Mouse (Mus musculus) midbrain, embryonic 13.5 days (tissue): Measurements from ENCODE around the gene Tmco4. TPM values are rescaled to one million over a fixed set of nuclear protein-coding genes. Genes with fewer than 3 reads are reported as not detected.
A peak's percentile ranks its signal among the peaks of the same experiment; 100 is the strongest.

Experiments used
- ATAC-seq: fragments of 200-750 bp; cut with Nextera tagmentation; 2 replicates; pipeline ENCODE4 v1.8.0; 2017; ENCODE audit warnings: mild to moderate bottlenecking, moderate TSS enrichment, moderate library complexity
- H3K27ac ChIP-seq: fragments of 300-500 bp; sonication (generic); 2 replicates; pipeline ENCODE4 v1.5.1; 2015; ENCODE audit warnings: inconsistent platforms, mild to moderate bottlenecking, moderate library complexity
- H3K27me3 ChIP-seq: fragments of 300-500 bp; sonication (generic); 2 replicates; pipeline ENCODE4 v1.6.1; 2015; ENCODE audit warnings: mild to moderate bottlenecking, inconsistent platforms
- H3K36me3 ChIP-seq: fragments of 300-500 bp; sonication (generic); 2 replicates; pipeline ENCODE4 v1.6.1; 2015; ENCODE audit warnings: mild to moderate bottlenecking, inconsistent platforms
- H3K4me1 ChIP-seq: fragments of 300-500 bp; sonication (generic); replicated peaks from 2 replicates; pipeline ENCODE4 v1.6.1; 2015; ENCODE audit warnings: inconsistent platforms
- H3K4me2 ChIP-seq: fragments of 300-500 bp; sonication (generic); replicated peaks from 2 replicates; pipeline ENCODE4 v1.6.1; 2015; ENCODE audit warnings: moderate library complexity, mild to moderate bottlenecking, inconsistent platforms
- H3K4me3 ChIP-seq: fragments of 300-500 bp; sonication (generic); replicated peaks from 2 replicates; pipeline ENCODE4 v1.5.1; 2015; ENCODE audit warnings: mild to moderate bottlenecking, inconsistent platforms
- H3K9ac ChIP-seq: fragments of 300-500 bp; sonication (generic); replicated peaks from 2 replicates; pipeline ENCODE4 v1.6.1; 2015; ENCODE audit warnings: mild to moderate bottlenecking, inconsistent platforms
- H3K9me3 ChIP-seq: fragments of 300-500 bp; sonication (generic); 2 replicates; pipeline ENCODE4 v1.6.1; 2016; ENCODE audit warnings: mild to moderate bottlenecking, inconsistent platforms
- WGBS: fragments of 180-500 bp; shearing (Covaris S2); methylation state at CpG from one replicate; pipeline ENCODE4 v1.1.7; 2015; 5-methylcytosine and 5-hydroxymethylcytosine counted together
- polyA plus RNA-seq: library from polyadenylated mRNA; unstranded; fragments of >200 nt; fragmentation: Nextera tagmentation; extraction: Ambion mirVana; gene quantifications from 2 replicates; pipeline ENCODE4 v1.2.1, GENCODE M21; 2015

Tmco4 gene
- polyA plus RNA-seq, 1 experiment from 2014 or later = 0.36 TPM

DNA sequence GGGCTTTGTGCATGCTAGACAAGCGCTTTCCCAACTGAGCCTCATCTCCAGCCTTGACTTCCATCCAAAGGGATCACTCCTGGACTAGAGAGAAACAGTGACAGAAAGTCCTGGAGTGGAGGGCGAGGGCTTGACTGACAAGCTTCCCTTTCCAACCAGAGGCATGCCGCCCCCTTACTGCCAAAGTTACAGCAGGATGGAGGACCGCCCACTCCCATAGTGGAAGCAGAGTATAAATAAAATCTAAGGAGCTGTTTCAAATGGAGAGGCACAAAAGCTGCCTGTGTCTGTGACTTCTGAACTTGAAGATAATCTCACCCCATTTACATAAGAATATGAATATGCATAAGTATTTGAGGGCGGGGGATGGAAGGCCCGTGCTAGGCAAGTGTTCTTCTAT is 75.8 kb downstream of the Tmco4 start:
- Histone ChIP-seq H3K27me3 (no peaks in the 10 kb centered on the region), H3K9ac (no peak overlapping the region), H3K9me3 (peaks cover 5% of the 10 kb centered on the region; the same call in 1 of the 2 replicates), H3K4me1 (peaks cover 4% of the 10 kb centered on the region), H3K36me3 (no peaks in the 10 kb centered on the region), H3K4me2 (no peak overlapping the region), H3K4me3 (no peak overlapping the region), H3K27ac (no peak overlapping the region)
- WGBS = 75% methylated on average over 6 of the region's 6 CpGs
- no peak for ATAC-seq

GRCm38 (mm10) chr4:139052796-139053195 is 80.1 kb downstream of the Tmco4 start:
- no peak for ATAC-seq
- H3K9me3 ChIP-seq = no peaks in the 10 kb centered on the region
- H3K36me3 ChIP-seq = no peaks in the 10 kb centered on the region
- no peak overlapping the region for H3K4me2 ChIP-seq
- H3K4me3 ChIP-seq = no peak overlapping the region
- no peak overlapping the region for H3K9ac ChIP-seq
- WGBS = 87% methylated on average over 7 of the region's 7 CpGs
- H3K27me3 ChIP-seq = peaks cover 4% of the 10 kb centered on the region; the same call in 1 of the 2 replicates
- peaks cover 8% of the 10 kb centered on the region for H3K4me1 ChIP-seq
- H3K27ac ChIP-seq = no peak overlapping the region

GRCm38 (mm10) chr4:139053391-139053790 is 80.7 kb downstream of the Tmco4 start:
- Histone ChIP-seq H3K9me3 (no peaks in the 10 kb centered on the region), H3K27me3 (peaks cover 10% of the 10 kb centered on the region; the same call in 1 of the 2 replicates), H3K4me3 (no peak overlapping the region), H3K4me1 (peaks cover 8% of the 10 kb centered on the region), H3K9ac (no peak overlapping the region), H3K4me2 (no peak overlapping the region), H3K27ac (no peak overlapping the region), H3K36me3 (no peaks in the 10 kb centered on the region)
- ATAC-seq = no peak
- WGBS = 61% methylated on average over 5 of the region's 5 CpGs

GRCm38 (mm10) chr4:139054300-139054923 is 81.7 kb downstream of the Tmco4 start:
- no peak overlapping the region for H3K9ac ChIP-seq
- WGBS = 47% methylated on average over 9 of the region's 9 CpGs

GRCm38 (mm10) chr4:139055336-139055735 is 82.6 kb downstream of the Tmco4 start:
- H3K9ac ChIP-seq = no peak overlapping the region
- H3K36me3 ChIP-seq = no peaks in the 10 kb centered on the region
- H3K4me3 ChIP-seq = no peak overlapping the region
- ATAC-seq = no peak
- 80% methylated on average over 4 of the region's 4 CpGs for whole genome bisulfite sequencing
- no peaks in the 10 kb centered on the region for H3K9me3 ChIP-seq
- peaks cover 19% of the 10 kb centered on the region; the same call in 1 of the 2 replicates for H3K27me3 ChIP-seq
- no peak overlapping the region for H3K4me2 ChIP-seq
- H3K4me1 ChIP-seq = peaks cover 8% of the 10 kb centered on the region
- peak overlapping the region; percentile 19; the same call in 1 of the 2 replicates for H3K27ac ChIP-seq

More at GRCm38 (mm10) chr4:139054300-139054923, 81.7 kb downstream of the Tmco4 start:
- H3K4me1 ChIP-seq = peaks cover 8% of the 10 kb centered on the region
- no peaks in the 10 kb centered on the region for H3K36me3 ChIP-seq
- peak; percentile 76 for ATAC-seq
- no peaks in the 10 kb centered on the region for H3K9me3 ChIP-seq
- no peak overlapping the region; the same call in 1 of the 2 replicates for H3K27ac ChIP-seq
- H3K4me2 ChIP-seq = no peak overlapping the region
- no peak overlapping the region for H3K4me3 ChIP-seq
- H3K27me3 ChIP-seq = peaks cover 12% of the 10 kb centered on the region; the same call in 1 of the 2 replicates

DNA sequence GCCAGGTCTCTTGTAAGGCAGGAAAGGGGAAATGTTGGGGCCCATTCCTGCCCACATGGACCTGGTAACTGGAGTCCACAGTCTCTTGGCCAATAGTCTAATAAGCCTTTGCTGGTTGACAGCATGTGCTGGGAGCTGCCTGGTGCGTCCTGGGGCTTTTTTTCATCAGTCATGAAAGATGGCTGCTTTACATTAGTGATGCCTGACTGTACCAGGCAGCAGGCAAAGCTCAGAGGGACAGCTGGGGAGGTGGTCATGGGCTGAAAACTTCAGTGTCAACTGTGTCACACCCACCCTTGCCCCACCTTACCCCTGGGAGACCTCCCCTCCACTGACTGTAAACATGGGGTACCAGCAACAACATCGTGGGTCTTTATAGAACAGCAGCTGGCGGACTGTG is 83.1 kb downstream of the Tmco4 start:
- H3K9ac ChIP-seq = no peak overlapping the region
- H3K4me2 ChIP-seq = no peak overlapping the region
- WGBS = 74% methylated on average over 3 of the region's 3 CpGs
- H3K27me3 ChIP-seq = peaks cover 19% of the 10 kb centered on the region; the same call in 1 of the 2 replicates
- peak overlapping the region; percentile 19; the same call in 1 of the 2 replicates for H3K27ac ChIP-seq
- peaks cover 8% of the 10 kb centered on the region for H3K4me1 ChIP-seq
- no peaks in the 10 kb centered on the region for H3K9me3 ChIP-seq
- no peak overlapping the region for H3K4me3 ChIP-seq
- H3K36me3 ChIP-seq = no peaks in the 10 kb centered on the region
- ATAC-seq = no peak

DNA sequence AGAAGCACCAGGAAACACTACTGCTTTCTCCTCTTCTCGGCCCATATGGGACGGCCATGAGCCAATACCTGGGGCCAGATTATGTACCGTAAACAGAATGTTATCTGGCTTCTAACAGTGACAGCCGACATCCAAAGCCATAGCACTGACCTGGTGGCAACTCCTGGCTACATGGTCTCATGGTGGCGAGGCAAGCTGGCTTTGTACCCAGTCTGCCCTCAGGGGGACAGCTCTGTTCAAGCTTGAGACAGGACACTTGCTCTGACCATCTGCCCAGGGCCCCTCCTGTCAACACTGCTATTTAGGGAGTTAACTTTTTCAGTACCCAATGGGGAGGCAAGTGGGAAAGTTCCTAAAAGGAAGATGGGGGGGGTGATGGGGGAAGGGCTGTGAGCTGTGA is 84.6 kb downstream of the Tmco4 start:
- WGBS = 69% methylated on average over 5 of the region's 5 CpGs

GRCm38 (mm10) chr4:139058029-139058428 is 85.3 kb downstream of the Tmco4 start:
- H3K4me3 ChIP-seq = no peak overlapping the region
- H3K9me3 ChIP-seq = no peaks in the 10 kb centered on the region
- H3K27ac ChIP-seq = no peak overlapping the region
- WGBS = 90% methylated on average over 5 of the region's 5 CpGs
- no peak overlapping the region for H3K9ac ChIP-seq
- peaks cover 8% of the 10 kb centered on the region for H3K4me1 ChIP-seq
- H3K4me2 ChIP-seq = no peak overlapping the region
- no peaks in the 10 kb centered on the region for H3K36me3 ChIP-seq
- H3K27me3 ChIP-seq = peaks cover 19% of the 10 kb centered on the region; the same call in 1 of the 2 replicates
- ATAC-seq = no peak

More for the DNA sequence above, 84.6 kb downstream of the Tmco4 start:
- Histone ChIP-seq H3K9ac (no peak overlapping the region), H3K4me1 (peaks cover 8% of the 10 kb centered on the region), H3K27me3 (peaks cover 19% of the 10 kb centered on the region; the same call in 1 of the 2 replicates), H3K27ac (no peak overlapping the region), H3K36me3 (no peaks in the 10 kb centered on the region), H3K4me2 (no peak overlapping the region), H3K9me3 (no peaks in the 10 kb centered on the region), H3K4me3 (no peak overlapping the region)
- ATAC-seq = no peak

DNA sequence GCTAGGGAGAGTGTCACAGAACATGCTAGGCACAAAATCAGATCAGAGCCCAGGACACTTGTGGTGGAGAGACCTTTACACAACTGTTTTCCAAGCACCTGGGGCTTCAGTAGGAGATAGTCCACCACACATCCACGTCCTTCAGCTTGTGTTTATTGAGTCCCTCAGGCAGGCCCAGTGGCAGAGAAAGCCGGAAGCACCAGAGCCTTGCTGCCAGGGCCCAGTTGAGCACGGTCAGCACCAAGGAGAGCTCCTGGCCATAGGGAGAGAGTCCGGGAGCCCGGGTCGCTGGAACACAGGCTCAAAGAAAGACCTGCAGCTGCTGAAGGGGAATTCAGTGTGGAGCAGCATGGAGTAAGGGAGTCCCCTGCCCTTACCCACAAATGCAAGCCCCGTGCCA is 86.9 kb downstream of the Tmco4 start:
- no peak overlapping the region for H3K4me2 ChIP-seq
- H3K9me3 ChIP-seq = no peaks in the 10 kb centered on the region
- H3K9ac ChIP-seq = no peak overlapping the region
- no peak overlapping the region for H3K4me3 ChIP-seq
- H3K27ac ChIP-seq = no peak overlapping the region
- H3K36me3 ChIP-seq = no peaks in the 10 kb centered on the region
- WGBS = 7% methylated on average over 7 of the region's 7 CpGs
- H3K4me1 ChIP-seq = peaks cover 3% of the 10 kb centered on the region
- ATAC-seq = no peak
- H3K27me3 ChIP-seq = peaks cover 19% of the 10 kb centered on the region

- H3K27me3 ChIP-seq = peaks cover 14% of the 10 kb centered on the region
- no peak overlapping the region for H3K4me3 ChIP-seq
- no peak overlapping the region for H3K4me2 ChIP-seq
- no peaks in the 10 kb centered on the region for H3K36me3 ChIP-seq
- WGBS = 86% methylated on average over 5 of the region's 5 CpGs
- no peak overlapping the region for H3K9ac ChIP-seq
- no peaks in the 10 kb centered on the region for H3K4me1 ChIP-seq
- peaks cover 4% of the 10 kb centered on the region; the same call in 1 of the 2 replicates for H3K9me3 ChIP-seq
- H3K27ac ChIP-seq = no peak overlapping the region
- ATAC-seq = no peak
Measured at GRCm38 (mm10) chr4:139064831-139065230, 92.1 kb downstream of the Tmco4 start.

GRCm38 (mm10) chr4:139068287-139068686 is 95.6 kb downstream of the Tmco4 start:
- Histone ChIP-seq H3K4me3 (no peak overlapping the region), H3K4me1 (no peaks in the 10 kb centered on the region), H3K4me2 (no peak overlapping the region), H3K27me3 (peaks cover 37% of the 10 kb centered on the region), H3K9me3 (peaks cover 4% of the 10 kb centered on the region; the same call in 1 of the 2 replicates), H3K27ac (no peak overlapping the region), H3K9ac (no peak overlapping the region), H3K36me3 (no peaks in the 10 kb centered on the region)
- 48% methylated on average over 4 of the region's 4 CpGs for WGBS
- no peak for ATAC-seq

DNA sequence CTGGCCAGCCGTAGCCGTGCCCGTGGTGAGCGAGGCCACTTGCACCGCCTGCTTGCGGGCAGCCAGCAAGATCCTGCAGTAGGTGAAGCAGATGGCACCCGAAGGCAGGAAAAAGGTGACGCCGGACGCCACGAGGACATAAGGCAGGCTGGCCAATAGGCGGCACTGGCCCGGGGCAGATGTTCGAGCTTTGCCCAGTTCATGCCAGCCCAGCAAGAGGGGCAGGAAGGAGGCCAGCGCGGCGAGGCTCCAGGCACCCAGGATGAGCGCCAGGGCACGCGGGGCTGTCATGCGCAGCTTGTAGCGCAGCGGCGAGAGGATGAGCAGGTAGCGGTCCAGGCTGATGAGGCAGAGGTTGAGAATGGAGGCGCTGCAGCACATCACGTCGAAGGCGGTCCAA is 101.4 kb downstream of the Tmco4 start:
- no peak for ATAC-seq
- H3K27ac ChIP-seq = no peak overlapping the region
- H3K27me3 ChIP-seq = peaks cover 76% of the 10 kb centered on the region
- no peaks in the 10 kb centered on the region for H3K9me3 ChIP-seq
- WGBS = 17% methylated on average over 29 of the region's 29 CpGs
- H3K4me3 ChIP-seq = peak overlapping the region; percentile 51
- H3K36me3 ChIP-seq = no peaks in the 10 kb centered on the region
- H3K4me2 ChIP-seq = peak overlapping the region; percentile 77
- peaks cover 19% of the 10 kb centered on the region for H3K4me1 ChIP-seq
- H3K9ac ChIP-seq = 0 out of 2 replicates have a peak overlapping the region, but pooled peaks have one; percentile 6
